Mouse (Mus musculus): ENCODE measurements at regions not wholly inside any gene's neighbourhood (a gene's known extent, or its start where the extent isn't known, plus 50 kb on each side); places are given as distances from the start of the nearest gene placed in this dataset.

GRCm38 (mm10) chr1:119364901-119365300, 57.1 kb downstream of the Inhbb start:
- TF ChIP-seq POLR2A (IDR thresholded peaks at IDR 0.05; ENCODE audit: extremely low read depth, insufficient read depth, low read length) (no peak), CTCF (IDR thresholded peaks at IDR 0.05; ENCODE audit: extremely low read depth, insufficient read depth, low read length) (no peak)
